Mouse (Mus musculus) skeletal muscle tissue, postnatal 0 days (tissue): ENCODE data around the gene Oas1f. TPM values are rescaled to one million over a fixed set of nuclear protein-coding genes. Genes with fewer than 3 reads are reported as not detected.

Experiments
- microRNA-seq, 2 experiments: library from miRNA; unstranded; fragments of <30 nt; microRNA quantifications; one replicate each; pipeline ENCODE4; 2016
- polyA plus RNA-seq: library from polyadenylated mRNA; unstranded; fragments of >200 nt; fragmentation: Nextera tagmentation; extraction: Ambion mirVana; gene quantifications from 2 replicates; pipeline ENCODE4 v1.2.1, GENCODE M21; 2015

Gene Oas1f
- 0.74 TPM in 1 of 2 replicates, not detected in the other for polyA plus RNA-seq

DNA sequence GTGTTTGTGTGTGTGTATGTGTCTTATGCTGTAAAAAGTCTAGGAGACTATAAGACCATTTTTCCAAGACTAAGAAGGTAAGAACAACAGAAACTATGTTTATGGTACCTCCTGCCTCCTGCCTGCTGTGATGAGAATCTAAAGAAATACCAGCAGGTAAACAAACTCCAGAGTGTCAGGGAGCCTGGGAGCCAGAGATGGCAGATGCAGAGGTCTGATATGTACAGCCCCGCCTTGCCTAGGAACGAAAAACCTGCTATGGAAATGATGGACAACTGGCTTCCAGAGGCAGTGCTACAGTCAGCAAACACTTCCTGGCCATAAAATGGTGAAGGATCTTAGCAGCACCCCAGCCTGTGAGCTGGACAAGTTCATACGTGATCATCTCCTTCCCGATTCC is at the start of gene Oas1f:
Gene Oas1f (plus strand): TSS at position 301 of the 400 bp plus-strand sequence.

GRCm38 (mm10) chr5:120811951-120812819 is 35.0 kb upstream of the Oas1f start, which contains the start of gene Oas1c:
Gene Oas1c (minus strand): TSS chr5:120812514.

GRCm38 (mm10) chr5:120861121-120861520 is 14.0 kb downstream of the Oas1f start, which contains the start of gene Oas1h:
Gene Oas1h (plus strand): TSS chr5:120861421.

DNA sequence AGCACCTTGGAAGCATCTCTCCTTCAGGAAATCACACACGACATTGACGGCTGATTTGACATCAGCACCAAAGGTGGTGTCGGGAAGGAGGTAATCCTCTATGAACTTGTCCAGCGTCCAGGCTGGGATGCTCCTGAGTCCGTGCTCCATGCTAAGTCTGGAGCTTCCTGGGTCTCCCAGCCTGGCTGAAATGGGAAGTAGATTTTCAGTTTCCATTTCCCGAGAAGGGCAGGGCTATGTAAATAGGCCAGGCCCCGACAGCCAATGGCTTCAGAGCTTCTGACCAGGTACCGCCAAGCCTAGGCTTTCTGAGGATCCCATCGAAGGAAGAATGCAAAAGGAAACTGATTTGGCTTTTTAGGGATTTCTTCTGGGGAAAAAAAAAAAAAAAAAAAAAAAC is 40.2 kb downstream of the Oas1f start, which contains the start of gene Oas1g:
Gene Oas1g (minus strand): TSS at position 201 of the 400 bp plus-strand sequence.

DNA sequence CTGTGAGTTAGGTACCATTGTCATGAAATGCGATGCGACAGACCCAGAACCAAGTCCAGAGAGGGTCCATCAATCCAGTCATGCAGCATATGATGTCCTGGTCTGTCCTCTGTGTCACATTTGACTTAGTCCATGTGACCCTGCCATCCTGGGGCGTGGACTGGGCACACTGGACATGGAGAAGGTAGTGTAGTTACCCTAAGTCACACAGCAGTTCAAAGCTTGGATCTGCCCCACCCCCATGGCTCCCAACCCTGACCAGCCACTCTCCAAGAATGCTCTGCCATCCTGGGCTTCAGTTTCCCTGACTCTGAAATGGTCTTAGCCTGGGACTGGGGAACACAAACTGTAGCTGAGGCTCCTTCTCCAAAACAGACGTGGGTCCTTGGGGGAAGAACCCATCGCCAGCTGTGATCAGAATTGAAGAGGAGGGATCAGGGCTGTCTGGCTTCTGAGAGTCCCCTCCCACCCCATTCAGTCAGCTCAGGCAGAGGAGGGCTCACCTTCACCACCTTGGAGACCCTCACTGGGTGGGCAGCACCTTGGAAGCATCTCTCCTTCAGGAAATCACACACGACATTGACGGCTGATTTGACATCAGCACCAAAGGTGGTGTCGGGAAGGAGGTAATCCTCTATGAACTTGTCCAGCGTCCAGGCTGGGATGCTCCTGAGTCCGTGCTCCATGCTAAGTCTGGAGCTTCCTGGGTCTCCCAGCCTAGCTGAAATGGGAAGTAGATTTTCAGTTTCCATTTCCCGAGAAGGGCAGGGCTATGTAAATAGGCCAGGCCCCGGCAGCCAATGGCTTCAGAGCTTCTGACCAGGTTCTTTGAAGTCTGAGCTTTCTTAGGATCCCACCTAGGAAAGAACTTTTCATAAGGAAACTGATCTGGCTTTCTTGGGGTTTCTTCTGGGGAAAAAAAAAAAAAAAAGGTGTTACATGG is 59.9 kb downstream of the Oas1f start, which contains the start of gene Oas1a:
Gene Oas1a (minus strand): TSS at position 731 of the 943 bp plus-strand sequence.

Small RNAs within 50 kb of the gene (microRNA-seq; reads per million reads assigned to microRNA genes)
- 0 reads per million in 2 experiments for gene Gm22907

Other genes starting within 250 kb of the Oas1f start
- gene Rita1, start 234.8 kb upstream of the Oas1f start, polyA plus RNA-seq = 5.2 and 7.4 TPM in 2 replicates
- gene Ddx54, start 234.6 kb upstream of the Oas1f start, polyA plus RNA-seq = 15.5 and 16.5 TPM in 2 replicates
- gene Cfap73, start 213.1 kb upstream of the Oas1f start, polyA plus RNA-seq = not detected in 2 replicates
- 0.22 TPM in 2 replicates for gene Rasal1, start 198.6 kb upstream of the Oas1f start, polyA plus RNA-seq
- gene Dtx1, start 135.4 kb upstream of the Oas1f start, polyA plus RNA-seq = 0.62 and 0.68 TPM in 2 replicates
- gene Oas2, start 97.5 kb upstream of the Oas1f start, polyA plus RNA-seq = 0.94 and 1.2 TPM in 2 replicates
- 0.14 and 0.37 TPM in 2 replicates for gene Oas3, start 69.7 kb upstream of the Oas1f start, polyA plus RNA-seq
- gene Oas1e, start 51.8 kb upstream of the Oas1f start, polyA plus RNA-seq = 0.08 and 0.23 TPM in 2 replicates
- 0.28 and 0.45 TPM in 2 replicates for gene Oas1c, start 34.9 kb upstream of the Oas1f start, polyA plus RNA-seq
- not detected in 2 replicates for gene Oas1h, start 14.1 kb downstream of the Oas1f start, polyA plus RNA-seq
- 0.64 and 0.87 TPM in 2 replicates for gene Oas1g, start 40.2 kb downstream of the Oas1f start, polyA plus RNA-seq
- 3.6 and 4.4 TPM in 2 replicates for gene Oas1a, start 60.2 kb downstream of the Oas1f start, polyA plus RNA-seq
- not detected in 2 replicates for gene Oas1d, start 67.2 kb downstream of the Oas1f start, polyA plus RNA-seq
- 0.02 TPM in 1 of 2 replicates, not detected in the other for gene Rph3a, start 162.7 kb downstream of the Oas1f start, polyA plus RNA-seq